Mouse (Mus musculus) ES-E14 (cell line): ENCODE data around the gene Gm28047.

Experiments
- HCFC1 ChIP-seq: IDR thresholded peaks from 2 replicates; pipeline ENCODE4 v1.6.1; 2012; ENCODE audit warnings: low read length, inconsistent platforms, borderline replicate concordance; ENCODE audit not compliant: insufficient read depth
- MAFK ChIP-seq: IDR thresholded peaks from 2 replicates; pipeline ENCODE4 v1.6.1; 2014; ENCODE audit warnings: mild to moderate bottlenecking, low read depth, low read length, inconsistent platforms; ENCODE audit not compliant: insufficient read depth
- ZNF384 ChIP-seq: IDR thresholded peaks from 2 replicates; pipeline ENCODE4 v1.6.1; 2012; ENCODE audit warnings: low read depth, low read length, inconsistent platforms

DNA sequence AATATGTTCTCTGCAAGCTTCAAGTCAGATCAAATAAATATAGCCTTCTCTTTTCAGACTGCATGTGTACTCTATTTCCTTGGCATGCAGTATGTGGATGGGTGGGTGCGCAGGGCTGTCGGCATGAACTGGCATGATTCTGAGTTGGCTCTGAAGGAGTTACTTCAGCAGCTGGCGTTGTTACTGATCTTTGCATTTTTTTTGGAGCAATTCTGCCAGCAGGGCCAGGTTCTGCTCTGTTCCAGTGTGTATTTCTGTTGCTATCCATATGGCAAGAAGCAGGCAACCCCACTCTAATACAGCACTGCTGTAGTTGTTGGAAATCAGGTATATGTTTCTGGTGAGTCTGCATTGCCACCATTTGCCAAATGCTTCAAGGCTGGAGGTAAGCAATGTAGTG is 10.9 kb upstream of the Gm28047 start:
- TF ChIP-seq HCFC1 = no peak
- no peak for TF ChIP-seq MAFK
- no peak for TF ChIP-seq ZNF384
